Mouse (Mus musculus): Measurements from ENCODE around the gene D630039A03Rik. TPM values are rescaled to one million over a fixed set of nuclear protein-coding genes. Genes with fewer than 3 reads are reported as not detected.
A peak's percentile ranks its signal among the peaks of the same experiment; 100 is the strongest.

Gene D630039A03Rik
- total RNA-seq, 2 experiments from 2014 or later, result 0.21 TPM; not detected in 1

GRCm38 (mm10) chr4:57927464-57928205 lies 11.5 kb upstream of the D630039A03Rik start:
- DNase-seq (ENCODE audit: low spot score in 2 of 2), result no peak

GRCm38 (mm10) chr4:57924556-57925071 lies 8.5 kb upstream of the D630039A03Rik start:
- DNase-seq (ENCODE audit: low spot score in 2 of 2), result no peak

- no peak for DNase-seq (ENCODE audit: low spot score in 2 of 2)
Measured at GRCm38 (mm10) chr4:57922171-57922570, 6.1 kb upstream of the D630039A03Rik start.

GRCm38 (mm10) chr4:57920522-57920921 lies 4.4 kb upstream of the D630039A03Rik start:
- no peak for DNase-seq (ENCODE audit: low spot score in 2 of 2)

- no peak for DNase-seq (ENCODE audit: low spot score in 2 of 2)
Measured at GRCm38 (mm10) chr4:57919494-57920423, 3.7 kb upstream of the D630039A03Rik start.

GRCm38 (mm10) chr4:57916711-57917110 lies 614 bp upstream of the D630039A03Rik start:
- no peak for DNase-seq (ENCODE audit: low spot score in 2 of 2)

GRCm38 (mm10) chr4:57915216-57915965 lies 706 bp downstream of the D630039A03Rik start:
- DNase-seq (ENCODE audit: low spot score in 2 of 2), result peak in 1 of 2 experiments; percentile 21

GRCm38 (mm10) chr4:57914193-57915190 lies 1.6 kb downstream of the D630039A03Rik start:
- no peak for DNase-seq (ENCODE audit: low spot score in 2 of 2)

GRCm38 (mm10) chr4:57913021-57913420 lies 3.1 kb downstream of the D630039A03Rik start:
- DNase-seq (ENCODE audit: low spot score in 2 of 2), result no peak

GRCm38 (mm10) chr4:57908860-57909259 lies 7.2 kb downstream of the D630039A03Rik start:
- no peak for DNase-seq (ENCODE audit: low spot score in 2 of 2)

GRCm38 (mm10) chr4:57906708-57907107 lies 9.4 kb downstream of the D630039A03Rik start:
- DNase-seq (ENCODE audit: low spot score in 2 of 2), result no peak

GRCm38 (mm10) chr4:57904638-57905037 lies 11.5 kb downstream of the D630039A03Rik start:
- no peak for DNase-seq (ENCODE audit: low spot score in 2 of 2)

- DNase-seq (ENCODE audit: low spot score in 2 of 2), result peak; percentile 67 to 75
Measured at GRCm38 (mm10) chr4:57904211-57904610, 11.9 kb downstream of the D630039A03Rik start.

GRCm38 (mm10) chr4:57902619-57903018 lies 13.5 kb downstream of the D630039A03Rik start:
- DNase-seq (ENCODE audit: low spot score in 2 of 2), result no peak

GRCm38 (mm10) chr4:57901210-57901609 lies 14.9 kb downstream of the D630039A03Rik start:
- peak in 1 of 2 experiments; percentile 49 for DNase-seq (ENCODE audit: low spot score in 2 of 2)

GRCm38 (mm10) chr4:57896631-57897030 lies 19.5 kb downstream of the D630039A03Rik start:
- no peak for DNase-seq (ENCODE audit: low spot score in 2 of 2)

GRCm38 (mm10) chr4:57895902-57896301 lies 20.2 kb downstream of the D630039A03Rik start:
- no peak for DNase-seq (ENCODE audit: low spot score in 2 of 2)

- no peak for DNase-seq (ENCODE audit: low spot score in 2 of 2)
Measured at GRCm38 (mm10) chr4:57895140-57895539, 21.0 kb downstream of the D630039A03Rik start.

GRCm38 (mm10) chr4:57892001-57892586 lies 24.0 kb downstream of the D630039A03Rik start:
- DNase-seq (ENCODE audit: low spot score in 2 of 2), result no peak

Data from left cerebral cortex, adult 18-20 months (tissue).